Mouse (Mus musculus) limb, embryonic 14.5 days (tissue): ENCODE measurements around the gene Cabp4. TPM values are rescaled to one million over a fixed set of nuclear protein-coding genes. Genes with fewer than 3 reads are reported as not detected.

Experiments used
- ATAC-seq: fragments of 200-750 bp; cut with Nextera tagmentation; 2 replicates; pipeline ENCODE4 v1.8.0; 2017; ENCODE audit warnings: low read depth, moderate number of reproducible peaks, moderate TSS enrichment; ENCODE audit not compliant: low FRiP score
- DNase-seq: peaks from one replicate; pipeline ENCODE4 v3.0.0-alpha.2; 2015; ENCODE audit warnings: low spot score
- H3K27ac ChIP-seq: fragments of 300-500 bp; sonication (generic); replicated peaks from 2 replicates; pipeline ENCODE4 v1.5.1; 2014; ENCODE audit warnings: low read depth, mild to moderate bottlenecking, low read length, moderate library complexity, mixed read lengths
- H3K27me3 ChIP-seq: fragments of 300-500 bp; sonication (generic); 2 replicates; pipeline ENCODE4 v1.6.1; 2014; ENCODE audit warnings: low read length, mixed read lengths; ENCODE audit not compliant: control insufficient read depth, insufficient read depth
- H3K36me3 ChIP-seq: fragments of 300-500 bp; sonication (generic); 2 replicates; pipeline ENCODE4 v1.6.1; 2014; ENCODE audit warnings: mild to moderate bottlenecking, low read length, moderate library complexity, mixed read lengths; ENCODE audit not compliant: control insufficient read depth, insufficient read depth
- H3K4me1 ChIP-seq: fragments of 300-500 bp; sonication (generic); 2 replicates; pipeline ENCODE4 v1.6.1; 2014; ENCODE audit warnings: antibody characterized with exemption, low read length, mixed read lengths; ENCODE audit not compliant: control insufficient read depth, insufficient read depth
- H3K4me2 ChIP-seq: fragments of 300-500 bp; sonication (generic); replicated peaks from 2 replicates; pipeline ENCODE4 v1.6.1; 2014; ENCODE audit warnings: low read depth, mild to moderate bottlenecking, low read length, moderate library complexity; ENCODE audit not compliant: severe bottlenecking
- H3K4me3 ChIP-seq: fragments of 300-500 bp; sonication (generic); replicated peaks from 2 replicates; pipeline ENCODE4 v1.5.1; 2014; ENCODE audit warnings: low read length
- H3K9ac ChIP-seq: fragments of 300-500 bp; sonication (generic); 2 replicates; pipeline ENCODE4 v1.6.1; 2014; ENCODE audit warnings: mild to moderate bottlenecking, low read depth, low read length, moderate library complexity; ENCODE audit not compliant: severe bottlenecking
- H3K9me3 ChIP-seq: fragments of 300-500 bp; sonication (generic); 2 replicates; pipeline ENCODE4 v1.6.1; 2016; ENCODE audit warnings: low read length; ENCODE audit not compliant: control insufficient read depth
- POLR2A ChIP-seq: fragments of 200-500 bp; IDR thresholded peaks from 2 replicates; pipeline ENCODE4 v1.8.0; 2012; ENCODE audit warnings: inconsistent platforms, mild to moderate bottlenecking, moderate library complexity, borderline replicate concordance; ENCODE audit not compliant: insufficient read depth, insufficient read length; ENCODE audit errors: extremely low read depth
- WGBS: fragments of 180-500 bp; shearing (Covaris S2); extraction: QIAGEN DNeasy Blood & Tissue Kit; methylation state at CpG from one replicate; pipeline ENCODE4 v1.1.7; 2014; 5-methylcytosine and 5-hydroxymethylcytosine counted together
- polyA plus RNA-seq, 2 experiments: library from polyadenylated mRNA; depleted of rRNA in 1 of 2; stranded (reverse) in 1 of 2; unstranded in 1 of 2; fragments of >200 nt; fragmentation: Nextera tagmentation in 1 of 2; extraction: Ambion mirVana in 1 of 2; gene quantifications; 2 replicates each; pipeline versions ENCODE4 v1.2.1 to v1.2.3; 2012 to 2014

Cabp4 gene
- polyA plus RNA-seq, 2 experiments = 0.05 to 0.10 TPM

- no peak overlapping the region for H3K4me2 ChIP-seq
- DNase-seq (no peak), ATAC-seq (no peak)
- no peaks in the 10 kb centered on the region for H3K9me3 ChIP-seq
- H3K27me3 ChIP-seq = no peaks in the 10 kb centered on the region
- no peaks in the 10 kb centered on the region for H3K36me3 ChIP-seq
- TF ChIP-seq POLR2A = no peak
- H3K4me3 ChIP-seq = no peak overlapping the region
- H3K4me1 ChIP-seq = no peaks in the 10 kb centered on the region
- H3K27ac ChIP-seq = no peak overlapping the region
- H3K9ac ChIP-seq = no peak overlapping the region
- 85% methylated on average over 5 of the region's 5 CpGs for WGBS
Observed at GRCm38 (mm10) chr19:4087090-4087489, 56.7 kb downstream of the Cabp4 start.

- no peaks in the 10 kb centered on the region for H3K4me1 ChIP-seq
- H3K9ac ChIP-seq = no peak overlapping the region
- 90% methylated on average over 15 of the region's 15 CpGs for WGBS
- no peak overlapping the region for H3K27ac ChIP-seq
- no peaks in the 10 kb centered on the region for H3K27me3 ChIP-seq
- no peak for TF ChIP-seq POLR2A
- no peak overlapping the region for H3K4me3 ChIP-seq
- ATAC-seq (no peak), DNase-seq (no peak)
- H3K4me2 ChIP-seq = no peak overlapping the region
- H3K36me3 ChIP-seq = no peaks in the 10 kb centered on the region
- no peaks in the 10 kb centered on the region for H3K9me3 ChIP-seq
Observed at GRCm38 (mm10) chr19:4086156-4086555, 57.7 kb downstream of the Cabp4 start.

Other genes starting within 250 kb of the Cabp4 start
Only the 30 nearest of the 33 such genes appear.
- gene Unc93b1, start 208.8 kb downstream of the Cabp4 start, polyA plus RNA-seq (2012; rRNA removed) = 33.3 and 40.7 TPM in 2 replicates
- gene Unc93b1, start 208.8 kb downstream of the Cabp4 start, polyA plus RNA-seq (2014; fragmentation: Nextera tagmentation; extraction: Ambion mirVana) = 21.9 and 23.3 TPM in 2 replicates
- gene Aldh3b3, start 185.4 kb downstream of the Cabp4 start, polyA plus RNA-seq (2012; rRNA removed) = 0.32 and 0.52 TPM in 2 replicates
- 0.33 and 0.39 TPM in 2 replicates for gene Aldh3b3, start 185.4 kb downstream of the Cabp4 start, polyA plus RNA-seq (2014; fragmentation: Nextera tagmentation; extraction: Ambion mirVana)
- 10.7 and 14.5 TPM in 2 replicates for gene Aldh3b2, start 171.7 kb downstream of the Cabp4 start, polyA plus RNA-seq (2012; rRNA removed)
- gene Aldh3b2, start 171.7 kb downstream of the Cabp4 start, polyA plus RNA-seq (2014; fragmentation: Nextera tagmentation; extraction: Ambion mirVana) = 28.1 and 30.3 TPM in 2 replicates
- 9.4 and 12.8 TPM in 2 replicates for gene Acy3, start 157.5 kb downstream of the Cabp4 start, polyA plus RNA-seq (2012; rRNA removed)
- 6.7 and 9.2 TPM in 2 replicates for gene Acy3, start 157.5 kb downstream of the Cabp4 start, polyA plus RNA-seq (2014; fragmentation: Nextera tagmentation; extraction: Ambion mirVana)
- 0.08 and 0.12 TPM in 2 replicates for gene Tbx10, start 151.3 kb downstream of the Cabp4 start, polyA plus RNA-seq (2012; rRNA removed)
- 0.28 TPM in 1 of 2 replicates, not detected in the other for gene Tbx10, start 151.3 kb downstream of the Cabp4 start, polyA plus RNA-seq (2014; fragmentation: Nextera tagmentation; extraction: Ambion mirVana)
- gene Nudt8, start 143.5 kb downstream of the Cabp4 start, polyA plus RNA-seq (2012; rRNA removed) = 18.3 and 21.0 TPM in 2 replicates
- gene Nudt8, start 143.5 kb downstream of the Cabp4 start, polyA plus RNA-seq (2014; fragmentation: Nextera tagmentation; extraction: Ambion mirVana) = 35.8 and 38.9 TPM in 2 replicates
- gene Gm49405, start 143.4 kb downstream of the Cabp4 start, polyA plus RNA-seq (2012; rRNA removed) = 7.0 and 8.0 TPM in 2 replicates
- 2.3 and 3.3 TPM in 2 replicates for gene Gm49405, start 143.4 kb downstream of the Cabp4 start, polyA plus RNA-seq (2014; fragmentation: Nextera tagmentation; extraction: Ambion mirVana)
- gene Doc2g, start 140.7 kb downstream of the Cabp4 start, polyA plus RNA-seq (2012; rRNA removed) = 19.6 and 22.4 TPM in 2 replicates
- gene Doc2g, start 140.7 kb downstream of the Cabp4 start, polyA plus RNA-seq (2014; fragmentation: Nextera tagmentation; extraction: Ambion mirVana) = 3.4 and 3.9 TPM in 2 replicates
- 141 and 157 TPM in 2 replicates for gene Ndufv1, start 131.2 kb downstream of the Cabp4 start, polyA plus RNA-seq (2012; rRNA removed)
- gene Ndufv1, start 131.2 kb downstream of the Cabp4 start, polyA plus RNA-seq (2014; fragmentation: Nextera tagmentation; extraction: Ambion mirVana) = 193 and 194 TPM in 2 replicates
- 291 and 325 TPM in 2 replicates for gene Gstp1, start 106.0 kb downstream of the Cabp4 start, polyA plus RNA-seq (2012; rRNA removed)
- 508 and 540 TPM in 2 replicates for gene Gstp1, start 106.0 kb downstream of the Cabp4 start, polyA plus RNA-seq (2014; fragmentation: Nextera tagmentation; extraction: Ambion mirVana)
- 10.7 and 10.8 TPM in 2 replicates for gene Gstp2, start 98.0 kb downstream of the Cabp4 start, polyA plus RNA-seq (2012; rRNA removed)
- gene Gstp2, start 98.0 kb downstream of the Cabp4 start, polyA plus RNA-seq (2014; fragmentation: Nextera tagmentation; extraction: Ambion mirVana) = 0.87 and 1.7 TPM in 2 replicates
- 0.63 and 0.69 TPM in 2 replicates for gene Gstp3, start 84.5 kb downstream of the Cabp4 start, polyA plus RNA-seq (2012; rRNA removed)
- gene Gstp3, start 84.5 kb downstream of the Cabp4 start, polyA plus RNA-seq (2014; fragmentation: Nextera tagmentation; extraction: Ambion mirVana) = 0.41 and 0.47 TPM in 2 replicates
- gene Cabp2, start 62.5 kb downstream of the Cabp4 start, polyA plus RNA-seq (2012; rRNA removed) = not detected in 2 replicates
- gene Cabp2, start 62.5 kb downstream of the Cabp4 start, polyA plus RNA-seq (2014; fragmentation: Nextera tagmentation; extraction: Ambion mirVana) = not detected in 2 replicates
- gene Cdk2ap2, start 46.9 kb downstream of the Cabp4 start, polyA plus RNA-seq (2012; rRNA removed) = 45.2 and 52.1 TPM in 2 replicates
- 67.0 and 67.6 TPM in 2 replicates for gene Cdk2ap2, start 46.9 kb downstream of the Cabp4 start, polyA plus RNA-seq (2014; fragmentation: Nextera tagmentation; extraction: Ambion mirVana)
- 16.2 and 20.8 TPM in 2 replicates for gene Pitpnm1, start 44.0 kb downstream of the Cabp4 start, polyA plus RNA-seq (2012; rRNA removed)
- 4.5 and 6.7 TPM in 2 replicates for gene Pitpnm1, start 44.0 kb downstream of the Cabp4 start, polyA plus RNA-seq (2014; fragmentation: Nextera tagmentation; extraction: Ambion mirVana)
- gene Aip, start 18.2 kb downstream of the Cabp4 start, polyA plus RNA-seq (2012; rRNA removed) = 96.0 and 119 TPM in 2 replicates
- 86.4 and 95.7 TPM in 2 replicates for gene Aip, start 18.2 kb downstream of the Cabp4 start, polyA plus RNA-seq (2014; fragmentation: Nextera tagmentation; extraction: Ambion mirVana)
- 0.01 and 0.05 TPM in 2 replicates for gene Gpr152, start 4.2 kb downstream of the Cabp4 start, polyA plus RNA-seq (2012; rRNA removed)
- not detected in 2 replicates for gene Gpr152, start 4.2 kb downstream of the Cabp4 start, polyA plus RNA-seq (2014; fragmentation: Nextera tagmentation; extraction: Ambion mirVana)
- gene Coro1b, start 4.6 kb upstream of the Cabp4 start, polyA plus RNA-seq (2012; rRNA removed) = 229 and 261 TPM in 2 replicates
- gene Coro1b, start 4.6 kb upstream of the Cabp4 start, polyA plus RNA-seq (2014; fragmentation: Nextera tagmentation; extraction: Ambion mirVana) = 148 and 153 TPM in 2 replicates
- 7.0 and 8.9 TPM in 2 replicates for gene Ptprcap, start 9.6 kb upstream of the Cabp4 start, polyA plus RNA-seq (2012; rRNA removed)
- 7.8 and 8.9 TPM in 2 replicates for gene Ptprcap, start 9.6 kb upstream of the Cabp4 start, polyA plus RNA-seq (2014; fragmentation: Nextera tagmentation; extraction: Ambion mirVana)
- 76.4 and 85.1 TPM in 2 replicates for gene Rps6kb2, start 19.3 kb upstream of the Cabp4 start, polyA plus RNA-seq (2012; rRNA removed)
- 43.0 and 47.2 TPM in 2 replicates for gene Rps6kb2, start 19.3 kb upstream of the Cabp4 start, polyA plus RNA-seq (2014; fragmentation: Nextera tagmentation; extraction: Ambion mirVana)
- 2.6 and 5.6 TPM in 2 replicates for gene Carns1, start 31.4 kb upstream of the Cabp4 start, polyA plus RNA-seq (2012; rRNA removed)
- gene Carns1, start 31.4 kb upstream of the Cabp4 start, polyA plus RNA-seq (2014; fragmentation: Nextera tagmentation; extraction: Ambion mirVana) = 1.4 and 1.8 TPM in 2 replicates
- gene Tbc1d10c, start 47.3 kb upstream of the Cabp4 start, polyA plus RNA-seq (2012; rRNA removed) = 4.5 and 5.8 TPM in 2 replicates
- 3.5 and 3.9 TPM in 2 replicates for gene Tbc1d10c, start 47.3 kb upstream of the Cabp4 start, polyA plus RNA-seq (2014; fragmentation: Nextera tagmentation; extraction: Ambion mirVana)
- gene Ppp1ca, start 48.0 kb upstream of the Cabp4 start, polyA plus RNA-seq (2012; rRNA removed) = 490 and 517 TPM in 2 replicates
- gene Ppp1ca, start 48.0 kb upstream of the Cabp4 start, polyA plus RNA-seq (2014; fragmentation: Nextera tagmentation; extraction: Ambion mirVana) = 794 and 821 TPM in 2 replicates
- gene Rad9a, start 57.6 kb upstream of the Cabp4 start, polyA plus RNA-seq (2012; rRNA removed) = 57.5 and 75.5 TPM in 2 replicates
- gene Rad9a, start 57.6 kb upstream of the Cabp4 start, polyA plus RNA-seq (2014; fragmentation: Nextera tagmentation; extraction: Ambion mirVana) = 33.3 and 38.0 TPM in 2 replicates
- 42.8 and 61.2 TPM in 2 replicates for gene Clcf1, start 70.2 kb upstream of the Cabp4 start, polyA plus RNA-seq (2012; rRNA removed)
- gene Clcf1, start 70.2 kb upstream of the Cabp4 start, polyA plus RNA-seq (2014; fragmentation: Nextera tagmentation; extraction: Ambion mirVana) = 7.7 and 8.7 TPM in 2 replicates
- gene AC109138.7, start 70.3 kb upstream of the Cabp4 start, polyA plus RNA-seq (2012; rRNA removed) = 0.83 and 1.0 TPM in 2 replicates
- gene AC109138.7, start 70.3 kb upstream of the Cabp4 start, polyA plus RNA-seq (2014; fragmentation: Nextera tagmentation; extraction: Ambion mirVana) = not detected in 2 replicates
- 48.0 and 50.7 TPM in 2 replicates for gene Pold4, start 87.9 kb upstream of the Cabp4 start, polyA plus RNA-seq (2012; rRNA removed)
- gene Pold4, start 87.9 kb upstream of the Cabp4 start, polyA plus RNA-seq (2014; fragmentation: Nextera tagmentation; extraction: Ambion mirVana) = 26.5 and 28.4 TPM in 2 replicates
- gene Ssh3, start 125.1 kb upstream of the Cabp4 start, polyA plus RNA-seq (2012; rRNA removed) = 57.5 and 65.5 TPM in 2 replicates
- 21.2 and 22.3 TPM in 2 replicates for gene Ssh3, start 125.1 kb upstream of the Cabp4 start, polyA plus RNA-seq (2014; fragmentation: Nextera tagmentation; extraction: Ambion mirVana)
- gene Ankrd13d, start 139.1 kb upstream of the Cabp4 start, polyA plus RNA-seq (2012; rRNA removed) = 25.2 and 33.2 TPM in 2 replicates
- 10.2 and 11.5 TPM in 2 replicates for gene Ankrd13d, start 139.1 kb upstream of the Cabp4 start, polyA plus RNA-seq (2014; fragmentation: Nextera tagmentation; extraction: Ambion mirVana)
- 83.6 and 92.1 TPM in 2 replicates for gene Grk2, start 162.2 kb upstream of the Cabp4 start, polyA plus RNA-seq (2012; rRNA removed)
- 22.3 and 22.9 TPM in 2 replicates for gene Grk2, start 162.2 kb upstream of the Cabp4 start, polyA plus RNA-seq (2014; fragmentation: Nextera tagmentation; extraction: Ambion mirVana)